Mouse (Mus musculus): ENCODE data around the gene Borcs8. TPM values are rescaled to one million over a fixed set of nuclear protein-coding genes. Genes with fewer than 3 reads are reported as not detected.
A peak's percentile ranks its signal among the peaks of the same experiment; 100 is the strongest.

Borcs8 gene
- polyA plus RNA-seq, 1 experiment from 2014 or later: 56.1 TPM

DNA sequence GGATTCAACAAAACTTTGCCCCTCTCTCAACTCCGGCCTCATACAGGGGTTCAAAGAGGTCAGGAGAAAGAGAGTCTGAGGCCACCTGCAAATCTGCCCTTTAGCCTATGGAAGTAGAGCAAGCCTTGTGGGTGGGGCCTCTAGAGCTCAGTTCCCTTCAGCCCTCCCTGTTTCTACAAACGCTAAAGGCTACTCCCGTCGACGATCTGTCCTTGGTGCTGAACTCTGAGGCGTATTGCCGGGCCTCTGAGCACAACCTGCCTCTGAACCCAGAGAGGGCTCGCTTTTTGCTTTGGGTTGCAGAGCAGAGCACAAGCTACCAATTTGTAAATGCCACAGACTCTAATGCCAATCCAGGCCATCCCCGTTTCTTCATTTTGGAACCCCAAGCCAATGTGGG lies 21.7 kb upstream of the Borcs8 start:
- WGBS: 7% methylated on average over 9 of the region's 9 CpGs
- Histone ChIP-seq H3K27ac (no peak overlapping the region), H3K4me3 (no peak overlapping the region), H3K9ac (no peak overlapping the region), H3K9me3 (no peaks in the 10 kb centered on the region), H3K4me1 (peaks cover 7% of the 10 kb centered on the region), H3K4me2 (no peak overlapping the region), H3K27me3 (peaks cover 95% of the 10 kb centered on the region), H3K36me3 (no peaks in the 10 kb centered on the region)
- ATAC-seq (ENCODE audit: insufficient number of reproducible peaks, insufficient read depth, low FRiP score, low TSS enrichment, low read depth): no peak

DNA sequence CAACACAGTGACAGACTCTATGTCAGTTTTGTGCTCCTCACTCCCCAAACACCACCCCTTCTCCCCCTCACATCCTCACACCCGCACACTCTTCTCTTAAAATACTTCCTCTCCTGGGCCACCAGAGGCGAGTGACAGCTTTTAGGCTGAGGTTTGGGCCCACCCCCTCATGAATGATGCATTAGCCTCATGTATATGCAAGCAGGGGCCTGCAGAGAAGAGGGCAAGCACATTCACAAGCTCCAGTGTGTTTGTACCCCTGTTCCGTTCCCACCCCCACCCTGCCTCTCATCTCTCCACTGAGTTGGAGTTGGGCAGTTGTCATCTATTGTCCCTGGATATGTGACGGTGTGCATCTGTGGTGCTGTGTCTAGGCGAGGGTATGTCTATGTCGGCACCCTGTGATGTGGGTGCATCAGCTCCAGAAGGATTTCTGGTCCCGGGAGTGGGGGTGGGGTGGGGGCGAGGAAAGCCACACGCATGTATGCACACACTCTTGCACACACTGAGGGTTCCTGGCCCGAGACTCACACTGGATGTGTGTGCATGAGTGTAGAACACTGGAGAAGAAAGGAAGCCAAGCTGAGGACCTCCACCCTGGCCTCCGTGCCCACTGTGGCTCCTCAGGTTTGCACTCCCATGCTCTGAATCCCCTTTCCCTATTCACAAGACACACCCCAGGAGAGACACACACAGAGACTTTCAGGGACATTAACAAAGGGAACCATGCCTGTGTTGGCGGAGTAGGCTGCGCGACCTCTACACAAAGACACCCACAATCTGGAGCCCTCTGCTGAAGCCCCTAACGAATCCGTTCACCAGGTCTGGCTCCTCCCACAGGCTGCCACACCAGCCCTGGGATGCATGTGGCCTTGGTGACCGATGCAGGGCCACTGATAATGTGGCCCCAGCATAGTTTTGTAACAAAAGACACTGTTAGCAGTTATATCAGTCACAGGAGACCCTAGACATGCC lies 20.3 kb upstream of the Borcs8 start:
- Histone ChIP-seq H3K4me3 (peak overlapping the region; percentile 1; the same call in 1 of the 2 replicates), H3K9ac (no peak overlapping the region), H3K36me3 (no peaks in the 10 kb centered on the region), H3K4me1 (0 out of 2 replicates have a peak, but pooled peaks cover 6% of the 10 kb centered on the region), H3K27me3 (peaks cover 83% of the 10 kb centered on the region), H3K27ac (no peak overlapping the region), H3K9me3 (no peaks in the 10 kb centered on the region), H3K4me2 (peak overlapping the region; percentile 7; the same call in 1 of the 2 replicates)
- no peak for ATAC-seq (ENCODE audit: insufficient number of reproducible peaks, insufficient read depth, low FRiP score, low TSS enrichment, low read depth)
- WGBS: 9% methylated on average over 17 of the region's 17 CpGs

- H3K9me3 ChIP-seq: no peaks in the 10 kb centered on the region
- no peaks in the 10 kb centered on the region for H3K36me3 ChIP-seq
- H3K4me3 ChIP-seq: peak within 1 kb of the TSS; percentile 24
- H3K9ac ChIP-seq: no peak within 1 kb of the TSS
- H3K27me3 ChIP-seq: peaks cover 69% of the 10 kb centered on the region
- ATAC-seq (ENCODE audit: insufficient number of reproducible peaks, insufficient read depth, low FRiP score, low TSS enrichment, low read depth): no peak
- 0 out of 2 replicates have a peak, but pooled peaks cover 6% of the 10 kb centered on the region for H3K4me1 ChIP-seq
- 1% methylated on average over 19 of the region's 19 CpGs for WGBS
- H3K27ac ChIP-seq: no peak within 1 kb of the TSS
- H3K4me2 ChIP-seq: peak within 1 kb of the TSS; percentile 56
These were observed 18.6 kb upstream of the Borcs8 start, which contains the start of gene Ncan for GRCm38 (mm10) chr8:70120667-70121066. TSS of gene Ncan (minus strand) at chr8:70120873.

DNA sequence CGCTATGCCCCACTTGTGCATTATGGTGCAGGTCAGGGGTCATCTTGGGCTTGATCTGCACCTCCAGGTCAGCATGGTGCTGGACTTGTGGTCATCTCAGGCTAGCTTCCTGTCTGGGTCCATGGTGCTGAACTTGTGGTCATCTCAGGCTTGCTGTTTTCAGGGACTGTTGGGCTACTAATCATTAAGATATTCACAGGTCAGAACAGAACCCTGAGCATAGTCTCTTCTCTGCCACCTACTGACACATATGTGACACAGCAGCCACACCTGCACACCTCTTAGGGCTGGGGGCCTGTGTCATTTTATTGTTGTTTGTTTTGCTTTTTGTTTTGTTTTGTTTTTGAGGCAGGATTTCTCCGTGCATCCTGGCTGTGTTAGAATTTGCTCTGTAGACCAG lies 16.4 kb upstream of the Borcs8 start:
- 0 out of 2 replicates have a peak, but pooled peaks cover 6% of the 10 kb centered on the region for H3K4me1 ChIP-seq
- H3K9me3 ChIP-seq: no peaks in the 10 kb centered on the region
- H3K4me2 ChIP-seq: no peak overlapping the region
- no peak for ATAC-seq (ENCODE audit: insufficient number of reproducible peaks, insufficient read depth, low FRiP score, low TSS enrichment, low read depth)
- no peaks in the 10 kb centered on the region for H3K36me3 ChIP-seq
- H3K4me3 ChIP-seq: no peak overlapping the region
- WGBS: 54% methylated on average over 2 of the region's 2 CpGs
- H3K27me3 ChIP-seq: peaks cover 47% of the 10 kb centered on the region
- no peak overlapping the region for H3K9ac ChIP-seq
- H3K27ac ChIP-seq: no peak overlapping the region

DNA sequence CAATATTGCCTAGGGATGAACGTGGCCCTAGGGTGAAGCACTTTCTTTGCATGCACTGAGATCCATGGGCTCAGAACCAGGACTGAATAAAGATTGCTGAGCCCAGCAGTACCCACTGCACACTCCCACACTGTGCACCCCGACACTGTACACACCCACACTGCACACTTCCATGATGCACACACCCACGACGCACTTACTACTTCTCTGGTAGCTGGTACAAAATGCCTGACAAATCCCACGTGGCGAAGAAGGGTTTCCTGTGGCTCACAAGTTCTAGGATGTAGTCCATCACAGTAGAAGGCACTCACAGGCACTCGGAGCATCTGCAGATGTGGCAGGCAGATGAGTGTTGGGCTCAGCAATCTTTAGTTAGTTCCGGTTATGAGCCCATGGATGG lies 14.3 kb upstream of the Borcs8 start:
- WGBS: 61% methylated on average over 8 of the region's 8 CpGs
- Histone ChIP-seq H3K27ac (no peak overlapping the region), H3K4me2 (no peak overlapping the region), H3K36me3 (no peaks in the 10 kb centered on the region), H3K27me3 (peaks cover 26% of the 10 kb centered on the region), H3K4me3 (no peak overlapping the region), H3K9me3 (no peaks in the 10 kb centered on the region), H3K9ac (no peak overlapping the region), H3K4me1 (0 out of 2 replicates have a peak, but pooled peaks cover 9% of the 10 kb centered on the region)
- ATAC-seq (ENCODE audit: insufficient number of reproducible peaks, insufficient read depth, low FRiP score, low TSS enrichment, low read depth): no peak

DNA sequence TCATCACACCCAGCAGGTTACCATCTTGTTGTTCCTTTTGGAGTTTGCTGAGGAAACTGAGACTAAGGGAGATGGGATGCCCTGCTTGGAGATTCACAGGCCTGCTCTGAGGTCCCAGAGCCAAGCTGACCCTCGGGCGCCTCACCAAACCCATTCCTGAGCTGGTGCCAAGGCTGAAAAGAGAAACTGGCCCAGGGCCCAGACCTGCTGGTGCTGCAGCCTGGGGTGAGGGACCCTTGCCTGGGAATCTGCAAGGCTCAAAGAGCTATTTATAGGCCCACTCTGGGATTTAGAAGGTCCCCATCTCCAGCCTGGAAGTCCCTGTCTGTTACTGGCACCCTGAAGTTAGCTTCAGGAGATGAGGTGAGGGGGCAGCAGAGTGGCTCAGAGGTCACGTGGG lies 10.9 kb upstream of the Borcs8 start:
- Histone ChIP-seq H3K4me1 (peaks cover 14% of the 10 kb centered on the region), H3K4me3 (no peak overlapping the region), H3K36me3 (peaks cover 15% of the 10 kb centered on the region), H3K27me3 (peaks cover 3% of the 10 kb centered on the region; the same call in 1 of the 2 replicates), H3K27ac (0 out of 2 replicates have a peak overlapping the region, but pooled peaks have one; percentile 11), H3K9ac (no peak overlapping the region), H3K4me2 (no peak overlapping the region), H3K9me3 (no peaks in the 10 kb centered on the region)
- no peak for ATAC-seq (ENCODE audit: insufficient number of reproducible peaks, insufficient read depth, low FRiP score, low TSS enrichment, low read depth)
- WGBS: 79% methylated on average over 3 of the region's 3 CpGs

- Histone ChIP-seq H3K9me3 (no peaks in the 10 kb centered on the region), H3K4me3 (no peak overlapping the region), H3K4me1 (peaks cover 14% of the 10 kb centered on the region), H3K27me3 (peaks cover 3% of the 10 kb centered on the region; the same call in 1 of the 2 replicates), H3K9ac (no peak overlapping the region), H3K36me3 (peaks cover 25% of the 10 kb centered on the region), H3K27ac (no peak overlapping the region), H3K4me2 (no peak overlapping the region)
- 57% methylated on average over 9 of the region's 9 CpGs for WGBS
- no peak for ATAC-seq (ENCODE audit: insufficient number of reproducible peaks, insufficient read depth, low FRiP score, low TSS enrichment, low read depth)
These were observed 9.9 kb upstream of the Borcs8 start for GRCm38 (mm10) chr8:70129309-70129952.

GRCm38 (mm10) chr8:70130066-70130465 lies 9.2 kb upstream of the Borcs8 start:
- Histone ChIP-seq H3K4me2 (no peak overlapping the region), H3K4me3 (no peak overlapping the region), H3K27me3 (peaks cover under 1% of the 10 kb centered on the region; the same call in 1 of the 2 replicates), H3K9ac (no peak overlapping the region), H3K4me1 (peaks cover 14% of the 10 kb centered on the region), H3K27ac (no peak overlapping the region), H3K9me3 (no peaks in the 10 kb centered on the region), H3K36me3 (peaks cover 31% of the 10 kb centered on the region)
- WGBS: 78% methylated on average over 3 of the region's 3 CpGs
- ATAC-seq (ENCODE audit: insufficient number of reproducible peaks, insufficient read depth, low FRiP score, low TSS enrichment, low read depth): no peak

- Histone ChIP-seq H3K27ac (no peak within 1 kb of the TSS), H3K27me3 (no peaks in the 10 kb centered on the region), H3K4me2 (peak within 1 kb of the TSS; percentile 85), H3K9ac (peak within 1 kb of the TSS; percentile 77), H3K36me3 (peaks cover 43% of the 10 kb centered on the region), H3K4me3 (peak within 1 kb of the TSS; percentile 71), H3K4me1 (peaks cover 14% of the 10 kb centered on the region), H3K9me3 (no peaks in the 10 kb centered on the region)
- ATAC-seq (ENCODE audit: insufficient number of reproducible peaks, insufficient read depth, low FRiP score, low TSS enrichment, low read depth): peak; percentile 70
- 1% methylated on average over 37 of the region's 37 CpGs for WGBS
These were observed 8.0 kb upstream of the Borcs8 start, which contains the start of gene Nr2c2ap for GRCm38 (mm10) chr8:70131166-70131883. TSS of gene Nr2c2ap (plus strand) at chr8:70131333.

GRCm38 (mm10) chr8:70134086-70134485 lies 5.2 kb upstream of the Borcs8 start:
- Histone ChIP-seq H3K27me3 (no peaks in the 10 kb centered on the region), H3K4me3 (no peak overlapping the region), H3K4me2 (no peak overlapping the region), H3K27ac (no peak overlapping the region), H3K9me3 (no peaks in the 10 kb centered on the region), H3K36me3 (peaks cover 52% of the 10 kb centered on the region), H3K4me1 (peaks cover 23% of the 10 kb centered on the region), H3K9ac (no peak overlapping the region)
- 94% methylated on average over 5 of the region's 5 CpGs for WGBS
- no peak for ATAC-seq (ENCODE audit: insufficient number of reproducible peaks, insufficient read depth, low FRiP score, low TSS enrichment, low read depth)

GRCm38 (mm10) chr8:70134931-70135330 lies 4.4 kb upstream of the Borcs8 start:
- H3K27me3 ChIP-seq: no peaks in the 10 kb centered on the region
- H3K9me3 ChIP-seq: no peaks in the 10 kb centered on the region
- H3K4me2 ChIP-seq: no peak overlapping the region
- ATAC-seq (ENCODE audit: insufficient number of reproducible peaks, insufficient read depth, low FRiP score, low TSS enrichment, low read depth): no peak
- H3K4me3 ChIP-seq: no peak overlapping the region
- H3K9ac ChIP-seq: no peak overlapping the region
- 91% methylated on average over 9 of the region's 9 CpGs for WGBS
- H3K4me1 ChIP-seq: peaks cover 20% of the 10 kb centered on the region
- H3K27ac ChIP-seq: no peak overlapping the region
- H3K36me3 ChIP-seq: peaks cover 52% of the 10 kb centered on the region

All from embryonic facial prominence, embryonic 13.5 days (tissue).